Mouse (Mus musculus): Measurements from ENCODE around the gene Edn3. TPM values are rescaled to one million over a fixed set of nuclear protein-coding genes. Genes with fewer than 3 reads are reported as not detected.
A peak's percentile ranks its signal among the peaks of the same experiment; 100 is the strongest.

Edn3 gene
- total RNA-seq, 1 experiment from 2014 or later, result not detected

DNA sequence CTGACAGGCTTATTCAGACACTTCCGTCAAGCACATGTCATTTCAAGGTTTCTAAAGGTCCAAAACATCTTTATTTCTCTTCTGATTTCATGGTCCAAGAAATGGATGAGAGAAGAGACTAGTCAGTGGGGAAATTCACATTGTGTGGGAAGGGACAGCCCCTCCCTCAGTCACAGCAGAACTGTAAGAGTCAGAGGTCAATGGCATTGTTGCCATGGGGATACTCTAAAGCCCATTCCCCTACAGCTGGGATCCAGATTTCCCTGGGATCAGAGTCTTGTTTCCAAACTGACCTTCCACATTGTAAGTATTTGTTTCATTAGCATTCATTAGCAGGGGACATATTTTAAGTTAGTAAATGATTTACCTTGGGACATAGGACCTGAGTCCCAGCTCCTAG, 32.8 kb downstream of the Edn3 start:
- ATAC-seq (replicated peaks; ENCODE audit: low read depth, poor library complexity, severe bottlenecking), result no peak

DNA sequence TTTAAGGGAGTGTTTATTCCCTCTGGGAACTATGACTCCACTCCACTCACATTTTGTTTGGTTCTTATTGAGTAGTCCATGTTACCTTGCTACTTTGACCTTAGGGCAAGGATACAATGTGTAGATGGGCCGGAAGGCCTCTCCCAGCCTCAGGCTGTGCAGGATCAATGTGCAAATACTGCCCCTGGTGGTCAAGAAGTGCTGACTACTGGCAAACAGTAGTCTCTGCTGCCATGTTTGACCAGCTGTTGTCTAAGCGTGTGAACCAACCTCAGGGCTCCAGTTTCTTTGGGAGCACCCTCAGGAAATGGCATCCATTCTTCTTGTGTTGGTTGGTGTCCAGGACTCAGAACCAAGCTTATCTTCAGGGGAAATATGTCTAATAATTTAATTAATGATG, 36.6 kb downstream of the Edn3 start:
- no peak; the same call in 1 of the 2 replicates for ATAC-seq (replicated peaks; ENCODE audit: low read depth, poor library complexity, severe bottlenecking)

DNA sequence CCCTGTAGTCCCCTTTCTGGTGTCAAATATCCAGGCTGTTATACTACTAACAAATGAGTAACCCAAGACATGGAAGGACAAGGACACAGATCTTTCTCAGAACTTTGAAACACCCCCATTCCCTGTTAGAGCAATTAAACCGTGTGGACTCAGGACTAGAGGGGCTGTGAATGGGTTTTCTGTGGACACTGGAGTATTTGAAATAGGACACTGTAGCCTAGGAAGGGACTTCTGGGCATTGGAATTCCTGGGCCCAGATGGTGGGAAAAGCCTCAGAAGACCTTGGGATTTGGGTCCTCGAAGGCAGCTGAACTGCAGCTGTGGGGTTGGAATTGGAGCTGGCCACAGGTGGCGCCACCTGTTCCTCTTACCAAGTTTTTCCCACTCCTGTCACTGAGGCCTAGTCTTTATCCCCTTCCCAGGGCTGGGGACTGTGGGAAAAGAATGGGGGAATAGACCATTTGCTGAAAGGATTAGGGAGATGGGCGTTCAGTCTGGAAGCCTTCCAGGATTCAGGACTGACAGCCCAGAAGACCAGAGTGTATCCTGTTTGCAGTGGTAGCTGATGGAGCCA, 37.2 kb downstream of the Edn3 start:
- ATAC-seq (replicated peaks; ENCODE audit: low read depth, poor library complexity, severe bottlenecking), result no peak

DNA sequence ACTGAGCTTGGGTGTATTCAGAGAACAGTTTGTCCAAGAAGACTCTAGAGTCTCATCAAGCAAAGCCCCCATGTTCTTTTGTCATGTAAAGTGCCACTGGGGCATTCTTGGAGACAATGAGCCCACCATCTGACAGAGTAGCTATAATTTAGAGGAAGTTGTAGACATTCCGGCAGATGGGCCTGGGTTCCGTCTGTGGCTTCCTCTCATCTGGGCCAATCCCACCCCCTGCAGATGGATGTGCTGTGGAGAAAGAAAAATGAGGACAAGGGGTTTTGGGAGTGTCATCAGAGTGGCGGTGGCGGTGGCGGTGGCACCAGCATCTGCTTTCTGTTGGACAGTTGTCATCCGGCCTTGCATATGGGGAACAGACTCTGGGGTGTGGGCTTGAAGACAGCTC, 42.0 kb downstream of the Edn3 start:
- ATAC-seq (replicated peaks; ENCODE audit: low read depth, poor library complexity, severe bottlenecking), result peak; percentile 74

DNA sequence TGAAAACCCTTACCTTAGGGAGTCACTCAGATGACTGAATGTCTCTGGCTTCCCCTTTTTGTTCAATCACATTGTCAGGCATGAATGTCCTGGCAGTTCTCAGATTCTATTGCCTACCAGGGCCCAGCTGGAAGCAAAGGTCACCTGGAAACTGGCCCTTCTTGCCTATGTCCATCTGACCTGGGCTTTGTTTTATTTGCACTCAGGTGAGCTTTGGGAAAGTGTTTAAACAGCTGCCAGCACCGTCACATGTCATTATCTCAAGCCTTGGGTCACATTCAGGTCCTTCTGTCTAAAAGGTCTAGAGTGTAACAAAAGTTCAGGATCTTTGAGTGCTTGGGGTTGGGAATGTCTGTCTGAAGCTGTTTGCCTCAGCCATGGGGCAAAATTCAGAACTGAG, 43.2 kb downstream of the Edn3 start:
- no peak for ATAC-seq (replicated peaks; ENCODE audit: low read depth, poor library complexity, severe bottlenecking)

DNA sequence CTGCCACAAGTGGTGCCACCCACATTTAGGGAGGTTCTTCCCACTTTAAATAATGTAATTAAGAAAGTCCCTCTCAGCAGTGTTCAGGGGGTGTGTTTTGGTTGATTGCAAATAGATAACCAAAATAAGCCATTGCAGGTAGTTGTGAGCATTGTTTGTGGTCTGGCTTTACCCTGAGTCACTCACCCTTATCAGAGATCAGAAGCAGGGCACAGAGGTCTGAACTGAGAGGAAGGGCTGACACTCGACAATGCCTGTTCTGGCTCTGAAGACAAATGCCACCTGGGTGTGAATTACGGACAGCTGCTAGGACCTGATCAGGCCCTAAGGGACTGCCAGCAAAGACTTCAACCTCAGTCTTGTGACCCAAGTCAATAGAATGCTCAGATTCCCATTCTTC, 47.5 kb downstream of the Edn3 start:
- ATAC-seq (replicated peaks; ENCODE audit: low read depth, poor library complexity, severe bottlenecking), result peak; percentile 72

DNA sequence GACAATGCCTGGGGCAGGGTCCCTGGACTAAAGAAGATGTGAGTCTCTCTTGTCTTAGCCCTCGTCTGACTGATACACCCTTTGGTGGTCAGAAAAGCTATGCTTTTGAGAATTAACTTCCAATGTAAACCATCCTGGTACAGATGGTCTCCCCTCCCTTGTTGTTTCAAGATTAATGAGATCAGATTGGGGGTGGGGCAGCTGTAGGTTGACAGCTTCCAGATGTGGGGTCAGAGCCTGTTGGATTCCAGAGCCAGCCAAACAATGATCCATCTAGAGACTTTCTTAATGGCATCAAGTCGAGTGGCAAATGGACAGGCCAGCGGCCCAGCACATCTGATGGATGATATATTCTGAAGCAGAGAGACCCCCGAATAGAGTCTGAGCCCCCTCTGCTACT, 48.9 kb downstream of the Edn3 start:
- ATAC-seq (replicated peaks; ENCODE audit: low read depth, poor library complexity, severe bottlenecking), result no peak

DNA sequence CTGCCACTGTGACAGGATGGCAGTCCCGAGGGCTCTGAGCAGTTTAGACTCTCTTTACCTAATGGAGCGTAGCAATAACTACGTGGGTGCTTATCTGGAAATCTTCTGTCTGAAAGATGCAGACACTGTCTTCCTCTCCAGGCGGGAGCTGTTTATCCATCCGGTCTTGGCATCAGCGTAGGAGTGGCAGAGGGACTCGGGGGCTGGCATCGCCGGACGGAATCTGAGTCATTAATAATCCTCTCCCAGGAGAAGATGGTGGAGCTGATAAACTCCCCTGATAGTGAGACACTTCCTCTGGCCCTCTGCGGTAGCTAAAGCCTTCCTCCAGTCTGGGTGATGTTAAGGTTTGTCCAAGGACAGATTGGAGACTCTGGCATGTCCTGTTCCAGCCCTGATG, 52.9 kb downstream of the Edn3 start:
- no peak for ATAC-seq (replicated peaks; ENCODE audit: low read depth, poor library complexity, severe bottlenecking)

DNA sequence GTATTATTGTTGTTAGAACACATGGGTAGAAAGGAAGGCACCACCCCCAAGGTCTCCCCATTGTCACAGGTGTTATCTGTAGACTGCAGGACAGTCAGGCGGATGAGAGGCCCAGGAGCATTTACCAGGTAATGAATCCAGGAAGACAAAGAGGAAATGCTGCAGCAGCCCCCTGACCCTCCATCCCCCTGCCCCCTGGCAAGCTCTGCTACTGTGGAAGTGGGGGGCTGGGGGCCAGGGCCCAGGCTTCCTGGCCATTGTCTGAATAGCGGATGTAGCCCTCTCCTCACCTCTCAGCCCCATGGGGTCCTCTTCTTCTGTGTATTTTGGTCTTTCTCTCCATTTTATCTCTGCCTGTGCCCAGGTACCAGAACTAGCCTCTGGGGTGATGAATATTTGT, 55.7 kb downstream of the Edn3 start:
- ATAC-seq (replicated peaks; ENCODE audit: low read depth, poor library complexity, severe bottlenecking), result no peak

DNA sequence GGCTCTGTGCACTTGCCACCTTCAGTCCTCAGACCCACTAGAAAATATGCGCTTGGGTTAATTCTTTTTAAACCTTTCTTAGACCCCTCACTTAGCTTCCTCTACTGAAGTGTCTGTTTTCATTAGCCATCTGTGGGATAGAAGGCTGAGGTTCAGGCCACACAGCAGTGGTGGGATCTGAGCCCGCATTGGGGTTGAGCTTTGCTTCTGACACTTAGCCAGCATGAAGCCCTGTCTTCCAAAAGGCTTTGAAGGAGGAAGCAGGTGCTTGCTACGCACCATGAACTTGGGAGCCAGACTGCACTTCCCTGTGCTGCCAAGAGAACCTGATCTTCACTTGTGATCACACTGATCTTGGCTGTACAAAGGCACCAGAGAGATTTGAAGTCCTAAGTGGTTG, 59.9 kb downstream of the Edn3 start:
- no peak for ATAC-seq (replicated peaks; ENCODE audit: low read depth, poor library complexity, severe bottlenecking)

DNA sequence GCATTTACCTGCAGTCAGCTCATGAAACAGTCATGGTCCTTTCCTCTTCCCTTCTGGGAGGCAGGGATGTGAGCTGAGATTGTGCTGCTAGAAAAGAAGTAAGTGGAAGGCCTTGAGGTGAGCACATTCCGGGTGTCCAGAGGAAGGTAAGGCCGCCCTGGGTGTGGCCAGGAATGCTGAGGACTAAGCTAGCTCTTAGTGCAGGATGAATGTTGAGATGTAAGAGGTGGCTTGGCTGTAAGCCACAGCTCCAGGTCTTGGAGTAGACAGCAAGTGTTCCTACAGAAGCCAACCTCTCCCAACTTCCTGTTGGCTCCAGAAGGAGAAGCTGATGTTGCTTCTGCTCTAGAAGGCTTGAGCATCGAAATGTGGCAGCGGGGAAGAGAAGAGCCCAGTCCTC, 67.4 kb downstream of the Edn3 start:
- no peak for ATAC-seq (replicated peaks; ENCODE audit: low read depth, poor library complexity, severe bottlenecking)

DNA sequence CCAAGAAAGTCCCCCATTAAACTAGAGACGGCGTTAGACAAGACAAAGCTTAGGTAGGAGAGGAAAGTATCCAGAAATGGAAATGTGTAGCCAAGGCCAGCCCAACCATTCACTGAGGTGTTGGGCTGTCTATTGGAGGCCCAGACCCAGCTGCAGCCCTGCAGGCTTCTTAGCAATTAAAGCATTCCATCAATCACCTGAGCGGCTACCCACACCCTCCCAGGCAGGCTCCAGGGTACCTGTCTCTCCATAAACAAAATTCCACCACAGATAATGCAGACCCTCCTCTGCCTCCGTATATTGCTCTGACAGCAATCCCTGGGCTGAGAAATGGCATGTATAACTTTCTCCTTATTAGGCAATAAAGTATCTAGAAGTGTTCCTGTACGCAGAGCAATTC, 73.2 kb downstream of the Edn3 start:
- no peak for ATAC-seq (replicated peaks; ENCODE audit: low read depth, poor library complexity, severe bottlenecking)

Other genes starting within 250 kb of the Edn3 start
- gene Zfp831, start 117.1 kb upstream of the Edn3 start, total RNA-seq (2017), result 2.8 and 4.2 TPM in 2 replicates
- gene Gm14444, start 249.6 kb downstream of the Edn3 start, total RNA-seq (2017), result 0.05 TPM in 1 of 2 replicates, not detected in the other